Comparison of ENCODE assay signal across 8 mouse cellular contexts in genomic region chr17:25860832-25861703, GRCm38 (mm10). TPM values are rescaled to one million over a fixed set of nuclear protein-coding genes. Genes with fewer than 3 reads are reported as not detected.
DNase-seq lines count a peak whose midpoint lies in the region; ATAC-seq lines count a peak whose summit lies in the region.

Wdr90 (minus strand) TSS chr17:25861501.

- peak within 1 kb of the TSS; percentile 94 for H3K4me2 ChIP-seq in hindbrain, embryonic 14.5 days (replicated peaks)

- H3K27me3 ChIP-seq in hindbrain, embryonic 14.5 days (ENCODE audit: control insufficient read depth, insufficient read depth, low read length): no peaks in the 10 kb centered on the region

- peak within 1 kb of the TSS; percentile 68 for H3K4me3 ChIP-seq in hindbrain, embryonic 14.5 days (replicated peaks; ENCODE audit: low read length)

- H3K27ac ChIP-seq in hindbrain, embryonic 14.5 days: peak within 1 kb of the TSS; percentile 90

- peak; percentile 93 for DNase-seq in T-cell, adult 2 months (ENCODE audit: low spot score)
- DNase-seq in cerebellum, postnatal 36 days: peak; percentile 88 to 89
- peak; percentile 93 to 96 for DNase-seq in frontal cortex, postnatal 36 days (ENCODE audit: low spot score in 2 of 2)
- peak; percentile 95 for DNase-seq in hindbrain, embryonic 14.5 days (ENCODE audit: low spot score)
- peak; percentile 92 to 94 for DNase-seq in layer of hippocampus, postnatal 36 days
- DNase-seq in lung, postnatal 25 days (ENCODE audit: low spot score): peak; percentile 93
- peak; percentile 84 for DNase-seq in retina, adult 2 months (ENCODE audit: low read depth, low spot score)
- DNase-seq in thymus, postnatal 25 days: peak; percentile 87

- H3K9me3 ChIP-seq in hindbrain, embryonic 14.5 days (ENCODE audit: control insufficient read depth, low read length): no peaks in the 10 kb centered on the region

- peak; percentile 93 for ATAC-seq in hindbrain, embryonic 14.5 days (ENCODE audit: low FRiP score)

- no peaks in the 10 kb centered on the region for H3K36me3 ChIP-seq in hindbrain, embryonic 14.5 days (replicated peaks; ENCODE audit: control insufficient read depth, insufficient read depth)

- peak within 1 kb of the TSS; percentile 83 for H3K9ac ChIP-seq in hindbrain, embryonic 14.5 days

- H3K4me1 ChIP-seq in hindbrain, embryonic 14.5 days (replicated peaks; ENCODE audit: control insufficient read depth, insufficient read depth, low read length): peaks cover 14% of the 10 kb centered on the region

- WGBS in hindbrain, embryonic 14.5 days: 4% methylated on average over 61 of the region's 65 CpGs

RNA-seq across cellular contexts. Expression of gene Wdr90, which starts in this region (rescaled TPM):
- polyA plus RNA-seq in hindbrain, embryonic 14.5 days (2014; fragmentation: Nextera tagmentation; extraction: Ambion mirVana): 13.1 and 14.2 TPM in 2 replicates
- total RNA-seq in layer of hippocampus, postnatal 36 days (2021): 10 to 100 TPM; 19.2 to 26.2 TPM

Comparison
In these comparisons a context has a peak if more than half of its experiments do, and no peak if none do; other contexts are left out.
1. Peak in every context shown above with its lines: DNase-seq, ATAC-seq, H3K4me3 ChIP-seq and H3K27ac ChIP-seq.